In the genomic region with DNA sequence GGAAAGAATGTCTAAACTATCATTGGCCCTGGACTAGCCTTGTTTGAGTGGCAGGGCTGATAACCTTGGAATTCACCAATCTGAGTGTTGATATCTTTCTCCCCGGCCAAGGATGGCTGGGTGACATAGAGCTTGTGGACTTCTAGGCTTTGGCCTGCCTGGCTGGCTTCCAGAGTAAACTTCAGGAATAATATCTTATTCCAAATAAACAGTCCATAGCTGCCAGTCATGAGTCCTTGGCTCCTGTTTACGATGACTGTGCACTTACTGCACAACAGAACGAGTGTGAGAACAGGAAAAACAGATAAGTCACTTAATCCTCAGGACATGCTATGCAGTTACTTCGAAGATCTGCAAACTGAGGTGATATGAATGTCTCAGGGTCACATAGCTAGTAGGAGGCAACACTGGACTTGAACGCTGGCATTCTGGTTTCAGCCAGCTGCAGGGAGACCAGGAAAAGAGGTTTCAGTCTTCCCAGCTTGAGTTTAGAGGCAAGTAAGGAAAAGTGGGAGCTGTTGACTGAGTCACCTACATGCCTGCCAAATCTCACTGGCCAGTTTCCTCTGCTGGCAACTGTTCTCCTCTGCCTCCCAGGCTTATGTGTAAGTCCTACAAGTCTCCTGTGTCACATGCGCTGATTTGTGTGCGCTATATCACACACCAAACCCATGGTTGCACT, we compare ENCODE assay signal across 11 mouse cellular contexts.
DNase-seq lines count a peak whose midpoint lies in the region; ATAC-seq lines count a peak whose summit lies in the region.
"Had no signal": no experiment of that assay in that cellular context is flagged by ENCODE, and none has a peak within 500 bp of the region (broad histone marks: within the 10 kb centered on the region; RNA-seq: fewer than 3 reads in every experiment).

No protein-coding gene starts in this region.

- intact Hi-C loops in heart, postnatal 14 days (cut with DNase I), result no loop called here

- H3K9ac ChIP-seq in neural tube, embryonic 15.5 days (replicated peaks), result no peak overlapping the region
- H3K9ac ChIP-seq: embryonic facial prominence, embryonic 15.5 days had no signal

- no peaks in the 10 kb centered on the region for H3K36me3 ChIP-seq in neural tube, embryonic 15.5 days
- H3K36me3 ChIP-seq: embryonic facial prominence, embryonic 15.5 days; G1E had no signal

- no peaks in the 10 kb centered on the region for H3K4me1 ChIP-seq in neural tube, embryonic 15.5 days

- H3K4me3 ChIP-seq in neural tube, embryonic 15.5 days (replicated peaks), result no peak overlapping the region
- H3K4me3 ChIP-seq: embryonic facial prominence, embryonic 15.5 days had no signal

- no peak overlapping the region for H3K4me2 ChIP-seq in neural tube, embryonic 15.5 days
- H3K4me2 ChIP-seq: embryonic facial prominence, embryonic 15.5 days had no signal

- peak; percentile 37 for DNase-seq in layer of hippocampus, adult 11-12 months (ENCODE audit: low spot score)
- no peak for DNase-seq in layer of hippocampus, adult 9-10 months (ENCODE audit: low spot score)
- peak; percentile 51 for DNase-seq in fat pad, adult 2 months (ENCODE audit: extremely low read depth, low read depth, low spot score)
- peak; percentile 69 to 76 for DNase-seq in heart, postnatal 14 days
- DNase-seq in lung, postnatal 10 days, result peak; percentile 72
- DNase-seq in cerebellum, postnatal 4 days (ENCODE audit: low spot score in 2 of 2), result no peak
- no peak for DNase-seq in cerebellum, adult 8-10 months

- no peak overlapping the region for H3K27ac ChIP-seq in neural tube, embryonic 15.5 days (replicated peaks)
- H3K27ac ChIP-seq: embryonic facial prominence, embryonic 15.5 days; macrophage had no signal

- H3K27me3 ChIP-seq in neural tube, embryonic 15.5 days (replicated peaks), result no peaks in the 10 kb centered on the region
- H3K27me3 ChIP-seq: embryonic facial prominence, embryonic 15.5 days had no signal

- no peaks in the 10 kb centered on the region for H3K9me3 ChIP-seq in neural tube, embryonic 15.5 days (replicated peaks)
- H3K9me3 ChIP-seq: embryonic facial prominence, embryonic 15.5 days; G1E had no signal

- ATAC-seq in neural tube, embryonic 15.5 days (ENCODE audit: low FRiP score), result no peak

- WGBS in neural tube, embryonic 15.5 days, result 84% methylated on average over 7 of the region's 7 CpGs

Comparison
In these comparisons a context has a peak if more than half of its experiments do, and no peak if none do; other contexts are left out.
1. DNase-seq: peak in layer of hippocampus, adult 11-12 months (single experiment), fat pad, adult 2 months (single experiment), heart, postnatal 14 days (2 of 2) and lung, postnatal 10 days (single experiment); none in layer of hippocampus, adult 9-10 months (single experiment), cerebellum, postnatal 4 days (0 of 2) and cerebellum, adult 8-10 months (single experiment).